Mouse (Mus musculus) cerebellum, adult 2 months (tissue): Measurements from ENCODE around the gene Rbp4.

Experiments
- CTCF ChIP-seq: fragments of 200-500 bp; IDR thresholded peaks from 2 replicates; pipeline ENCODE4 v1.5.1; 2011; ENCODE audit warnings: low read depth, mild to moderate bottlenecking, control low read depth, low read length, moderate library complexity, borderline replicate concordance; ENCODE audit not compliant: insufficient read depth
- POLR2A ChIP-seq: fragments of 200-500 bp; IDR thresholded peaks from 2 replicates; pipeline ENCODE4 v1.6.1; 2011; ENCODE audit warnings: low read length, control low read depth, borderline replicate concordance; ENCODE audit not compliant: insufficient read depth

GRCm38 (mm10) chr19:38123921-38124320 is 1.2 kb downstream of the Rbp4 start:
- TF ChIP-seq CTCF, result no peak
- TF ChIP-seq POLR2A, result no peak
